Mouse (Mus musculus) embryo, embryonic 9.5 days (tissue): ENCODE results near the gene Tmcc2.

ENCODE experiments used
- DNase-seq: peaks from one replicate; pipeline ENCODE4 v3.0.0-alpha.2; 2017; ENCODE audit errors: extremely low spot score

Gene Tmcc2

DNA sequence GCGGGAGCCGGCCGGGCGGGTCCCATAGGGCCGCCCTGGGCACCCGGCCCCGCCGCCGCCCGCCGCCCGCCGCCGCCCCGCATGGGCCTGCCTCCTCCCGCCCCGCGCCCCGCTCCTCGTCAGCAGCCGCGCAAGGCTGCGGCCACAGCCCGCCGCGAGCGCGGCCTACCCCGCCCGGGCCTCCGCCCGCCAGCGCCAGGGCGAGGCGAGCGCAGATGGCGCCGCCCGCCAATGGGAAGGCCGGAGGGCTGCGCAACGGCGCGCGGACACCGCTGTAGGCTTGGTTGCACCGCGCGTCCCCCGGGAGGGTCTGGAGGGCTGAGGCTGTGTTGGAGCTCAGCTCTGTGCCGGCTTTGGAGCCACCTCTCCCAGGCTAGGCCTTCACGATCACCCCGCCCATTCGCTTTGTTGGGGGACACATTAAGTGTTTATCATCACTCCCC lies 520 bp upstream of the Tmcc2 start:
- peak; percentile 83 for DNase-seq

DNA sequence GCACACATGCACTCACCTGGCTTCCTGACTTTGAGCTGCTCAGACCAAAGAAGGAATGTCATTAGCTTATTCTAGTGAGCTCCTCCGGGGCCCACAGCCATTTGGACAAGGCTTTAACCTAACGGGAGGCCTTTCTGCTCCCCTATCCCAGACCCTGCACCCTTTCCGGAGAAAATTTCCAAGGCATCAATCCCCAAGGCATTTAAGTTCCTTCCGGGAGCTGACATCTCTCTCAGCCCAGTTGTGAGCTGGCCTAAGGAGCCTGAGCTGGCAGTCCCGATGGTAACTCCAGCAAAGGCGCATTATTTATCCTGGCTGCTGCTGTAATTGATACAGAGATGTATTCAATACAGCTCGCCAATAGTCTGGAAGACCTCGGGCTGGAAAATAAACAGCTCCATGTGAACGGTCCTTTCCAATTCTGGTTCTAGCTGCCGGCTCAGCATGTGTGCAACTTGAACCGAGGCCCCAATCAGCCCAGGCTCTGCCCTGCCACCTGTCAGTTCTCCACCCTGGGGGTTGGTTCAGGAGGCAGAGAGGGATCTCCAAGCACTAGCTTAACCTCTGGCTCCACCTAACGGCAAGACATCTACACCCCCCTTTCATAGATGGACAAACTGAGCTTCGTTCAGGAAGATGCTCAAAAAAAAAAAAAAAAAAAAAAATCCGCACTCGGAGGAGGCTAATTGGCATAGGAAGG lies 1.0 kb downstream of the Tmcc2 start:
- peak; percentile 61 for DNase-seq

DNA sequence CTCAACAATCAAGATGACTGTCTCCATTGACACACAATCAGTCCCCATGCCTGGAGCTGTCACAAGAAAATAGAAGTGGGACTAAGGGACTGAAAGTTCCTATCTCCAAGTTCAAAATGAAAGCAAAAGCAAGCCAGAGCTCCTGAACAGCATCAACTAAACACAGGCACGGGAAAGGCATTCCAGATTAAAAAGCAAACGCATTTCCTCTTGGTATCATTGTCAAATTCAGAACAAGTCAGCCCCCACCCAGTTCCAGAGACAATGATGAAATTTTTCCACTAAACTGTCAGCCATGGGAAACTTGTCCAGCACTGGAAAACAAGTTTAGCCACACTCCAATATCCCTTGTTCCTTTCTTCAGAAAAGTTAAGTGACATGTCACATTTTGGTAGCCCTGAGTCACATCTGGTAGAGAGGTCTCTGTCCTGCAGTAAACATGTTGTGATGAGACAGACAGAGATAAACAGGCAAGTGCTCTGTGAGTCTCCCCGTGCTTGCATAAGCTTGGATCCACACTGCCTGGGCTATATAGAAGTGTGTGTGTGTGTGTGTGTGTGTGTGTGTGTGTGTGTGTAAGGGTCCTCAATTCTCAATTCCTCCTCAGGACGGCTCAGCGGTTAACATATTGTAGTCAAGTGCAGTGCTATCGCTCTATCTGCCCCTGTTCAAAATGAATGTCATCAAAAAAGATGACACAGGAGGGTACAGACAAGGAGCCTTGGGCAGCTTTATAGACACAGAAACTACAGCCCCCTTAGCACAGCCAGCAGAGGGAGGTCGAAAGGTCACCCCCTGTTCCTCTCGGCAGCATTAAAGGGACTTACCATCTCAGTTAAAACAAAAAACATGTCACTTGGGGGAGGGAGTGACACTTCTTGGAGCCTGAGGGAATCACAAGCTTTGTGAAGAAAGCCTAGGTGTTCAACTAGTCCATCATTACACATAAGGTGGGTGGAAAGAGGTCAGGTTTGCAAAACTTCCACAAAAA lies 2.0 kb downstream of the Tmcc2 start:
- DNase-seq, result no peak

- DNase-seq, result no peak
Observed at GRCm38 (mm10) chr1:132387943-132388342, 3.1 kb downstream of the Tmcc2 start.

DNA sequence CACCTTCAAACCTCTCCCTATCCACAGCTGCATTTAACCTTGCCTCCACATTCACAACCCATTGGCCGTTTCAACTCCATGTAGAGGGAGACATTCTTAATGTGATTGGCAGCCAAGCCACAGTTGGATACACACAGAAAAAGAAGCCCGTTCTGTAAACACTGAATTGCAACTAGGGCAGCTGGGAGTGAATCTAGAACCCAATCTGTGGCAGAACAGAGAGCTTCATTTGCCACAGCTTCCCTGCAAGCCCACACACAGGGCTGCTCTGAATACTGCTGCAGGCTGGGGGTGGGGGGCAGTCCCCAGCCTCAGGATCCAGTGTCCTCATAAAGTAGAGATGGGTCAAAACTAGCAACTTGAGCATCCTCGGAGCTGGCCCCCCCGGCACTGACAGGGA lies 4.8 kb downstream of the Tmcc2 start:
- DNase-seq, result no peak

DNA sequence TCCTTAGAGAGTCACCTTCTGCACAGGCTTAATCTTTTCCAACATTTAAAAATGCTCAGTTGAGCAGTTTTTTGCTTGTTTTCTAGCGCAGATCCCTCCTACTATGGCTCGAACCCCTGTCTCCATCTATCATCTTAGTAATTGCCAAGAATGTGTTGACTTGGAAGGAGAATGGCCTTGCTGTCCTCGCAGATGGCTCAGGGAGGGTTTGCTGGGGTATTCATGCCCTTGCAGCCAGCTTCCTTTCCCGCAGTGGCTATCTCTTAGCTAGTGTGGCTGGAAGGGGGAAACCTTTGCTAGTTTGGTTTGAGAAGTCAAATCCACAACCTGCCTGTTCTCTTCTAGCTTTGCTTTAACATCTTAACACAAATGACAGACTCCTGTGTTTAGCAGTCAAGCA lies 5.4 kb downstream of the Tmcc2 start:
- no peak for DNase-seq

DNA sequence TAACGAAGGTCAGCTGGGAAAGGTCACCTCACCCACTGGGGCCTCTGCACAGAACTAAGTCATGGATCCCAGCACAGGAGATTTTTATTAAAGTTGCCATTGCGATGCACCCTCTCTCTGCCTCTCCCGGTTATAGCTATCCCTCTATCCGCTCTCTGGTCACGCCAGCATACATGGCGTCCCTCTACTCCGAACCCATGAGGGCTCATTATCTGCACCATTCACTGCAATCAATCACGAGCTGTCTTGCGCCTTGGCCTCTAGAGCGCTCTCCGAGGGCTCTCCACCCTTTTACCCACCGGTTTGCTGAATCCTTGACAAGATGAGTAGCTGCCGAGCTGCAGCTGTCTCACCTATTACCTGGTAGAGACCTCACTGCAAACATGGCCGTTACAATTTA lies 5.8 kb downstream of the Tmcc2 start:
- no peak for DNase-seq

- no peak for DNase-seq
Observed at GRCm38 (mm10) chr1:132384001-132384554, 7.0 kb downstream of the Tmcc2 start.

DNA sequence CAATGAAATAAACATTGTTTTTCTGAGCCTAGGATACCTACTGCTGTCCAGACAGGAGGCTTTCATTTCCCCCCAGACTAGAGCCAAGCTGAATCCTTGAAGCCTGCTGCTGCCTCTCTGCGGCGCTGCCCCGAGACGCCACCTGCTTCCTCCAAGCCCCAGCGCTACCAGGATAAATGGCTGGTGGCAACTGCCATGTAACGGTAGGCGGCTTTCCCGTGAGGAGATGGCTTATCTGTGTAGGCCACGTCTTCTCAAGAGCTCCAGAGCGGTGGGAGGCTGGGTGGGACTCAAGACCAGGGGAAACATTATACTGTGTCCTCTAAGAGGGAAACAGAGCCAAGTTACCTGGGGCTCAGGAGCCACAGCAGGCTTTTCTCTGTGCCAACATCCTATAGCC lies 9.2 kb downstream of the Tmcc2 start:
- no peak for DNase-seq

DNA sequence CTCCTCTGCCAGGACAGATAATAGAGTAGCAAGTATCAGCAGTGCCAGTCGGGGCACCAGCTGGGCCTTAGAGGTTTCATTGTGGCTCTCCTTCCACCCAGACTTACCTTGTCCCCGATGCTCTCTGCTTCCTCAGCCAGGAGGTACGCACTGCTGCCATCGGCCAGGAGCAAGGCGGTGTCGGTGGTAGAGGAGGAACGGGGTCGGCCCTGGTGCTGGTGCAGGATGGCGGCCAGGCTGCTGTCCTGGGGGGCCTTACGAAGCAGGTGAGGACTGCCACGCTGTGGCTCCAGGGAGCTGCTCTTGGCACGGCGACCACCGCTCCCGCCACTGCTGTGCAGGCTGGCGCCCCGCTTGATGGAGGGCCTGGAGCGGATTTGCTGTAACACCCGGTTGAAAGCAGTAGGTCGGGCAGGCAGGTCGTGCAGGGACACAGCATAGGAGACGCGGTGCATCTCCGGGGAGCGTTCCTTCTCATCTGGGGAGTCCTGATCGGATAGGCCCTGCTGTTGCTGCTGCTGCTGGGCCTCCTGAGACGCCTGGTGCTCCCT lies 10.5 kb downstream of the Tmcc2 start:
- no peak for DNase-seq

GRCm38 (mm10) chr1:132377811-132378210 lies 13.3 kb downstream of the Tmcc2 start:
- no peak for DNase-seq

- no peak for DNase-seq
Observed at GRCm38 (mm10) chr1:132377055-132377365, 14.1 kb downstream of the Tmcc2 start.

DNA sequence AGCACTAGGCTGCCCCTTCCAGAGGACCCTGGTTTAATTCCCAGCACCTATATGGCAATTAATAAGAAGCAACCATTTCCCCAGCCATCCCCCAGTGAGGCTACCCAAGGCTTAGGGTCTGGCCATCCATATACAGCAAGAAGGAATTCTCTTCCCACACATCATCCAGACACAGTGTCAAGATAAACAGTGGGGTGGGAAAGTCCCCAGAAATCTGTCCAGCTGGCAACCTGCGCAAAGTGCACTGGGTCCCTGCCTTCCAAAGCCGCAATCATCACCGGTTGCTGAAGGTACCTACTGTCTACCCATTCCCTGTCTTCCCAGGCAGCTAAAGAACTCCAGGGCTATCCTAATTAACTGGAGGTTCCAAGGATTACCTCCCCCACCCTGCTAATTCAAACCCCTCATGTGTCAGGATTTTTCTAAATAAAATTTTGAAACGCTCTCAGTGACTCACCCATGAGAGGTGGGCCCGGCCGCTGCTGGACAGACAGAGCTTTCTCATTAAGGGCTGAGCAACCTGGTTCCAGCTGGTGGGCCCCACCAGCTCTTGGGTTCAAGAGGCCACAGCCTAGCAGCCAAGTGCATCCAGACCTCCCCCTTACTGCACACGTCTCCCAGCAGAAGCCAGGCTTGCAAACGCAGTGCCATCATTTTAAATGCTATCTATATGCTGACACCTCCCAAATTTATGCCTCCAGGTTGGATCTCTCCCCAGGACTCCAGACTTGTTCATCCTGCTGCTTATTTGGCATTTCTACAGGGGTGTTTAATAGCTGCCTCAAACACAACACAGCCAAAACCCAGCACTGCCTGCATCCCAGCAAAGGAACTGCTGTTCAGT lies 14.6 kb downstream of the Tmcc2 start:
- DNase-seq, result no peak

- no peak for DNase-seq
Observed at GRCm38 (mm10) chr1:132375256-132375655, 15.8 kb downstream of the Tmcc2 start.

- no peak for DNase-seq
Observed at GRCm38 (mm10) chr1:132374873-132375244, 16.2 kb downstream of the Tmcc2 start.

GRCm38 (mm10) chr1:132374140-132374872 lies 16.8 kb downstream of the Tmcc2 start:
- DNase-seq, result no peak

DNA sequence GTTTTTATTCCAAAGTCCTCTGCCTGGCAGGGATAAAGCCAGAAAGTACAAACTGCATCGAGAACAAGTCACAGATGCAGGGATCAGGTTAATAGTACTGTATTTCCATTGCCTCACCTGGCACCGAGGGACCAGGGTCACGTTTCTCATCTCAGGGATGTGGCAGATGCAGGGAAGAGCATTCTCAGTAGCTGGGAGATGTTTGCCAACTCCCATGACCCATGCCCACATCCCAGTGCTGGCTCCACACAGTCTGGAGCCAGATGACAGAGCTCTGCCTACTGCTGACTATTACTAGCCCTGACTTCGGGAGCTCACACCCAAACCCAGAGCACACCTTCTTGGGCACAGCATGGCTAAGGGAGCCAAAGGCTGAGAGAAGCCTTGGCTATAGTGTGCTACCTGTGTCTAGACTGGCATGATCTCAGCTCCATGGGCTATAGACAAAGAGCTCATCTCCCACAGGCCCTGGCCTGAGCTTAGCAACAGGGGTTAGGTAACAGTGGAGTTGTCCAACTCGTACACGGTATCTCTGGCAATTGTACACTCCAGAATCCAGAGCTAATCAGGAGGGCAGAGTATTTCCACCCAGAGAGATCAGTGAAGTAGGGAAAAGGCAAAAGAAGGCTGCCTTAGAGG lies 18.1 kb downstream of the Tmcc2 start:
- no peak for DNase-seq

GRCm38 (mm10) chr1:132372354-132372753 lies 18.7 kb downstream of the Tmcc2 start:
- DNase-seq, result no peak

DNA sequence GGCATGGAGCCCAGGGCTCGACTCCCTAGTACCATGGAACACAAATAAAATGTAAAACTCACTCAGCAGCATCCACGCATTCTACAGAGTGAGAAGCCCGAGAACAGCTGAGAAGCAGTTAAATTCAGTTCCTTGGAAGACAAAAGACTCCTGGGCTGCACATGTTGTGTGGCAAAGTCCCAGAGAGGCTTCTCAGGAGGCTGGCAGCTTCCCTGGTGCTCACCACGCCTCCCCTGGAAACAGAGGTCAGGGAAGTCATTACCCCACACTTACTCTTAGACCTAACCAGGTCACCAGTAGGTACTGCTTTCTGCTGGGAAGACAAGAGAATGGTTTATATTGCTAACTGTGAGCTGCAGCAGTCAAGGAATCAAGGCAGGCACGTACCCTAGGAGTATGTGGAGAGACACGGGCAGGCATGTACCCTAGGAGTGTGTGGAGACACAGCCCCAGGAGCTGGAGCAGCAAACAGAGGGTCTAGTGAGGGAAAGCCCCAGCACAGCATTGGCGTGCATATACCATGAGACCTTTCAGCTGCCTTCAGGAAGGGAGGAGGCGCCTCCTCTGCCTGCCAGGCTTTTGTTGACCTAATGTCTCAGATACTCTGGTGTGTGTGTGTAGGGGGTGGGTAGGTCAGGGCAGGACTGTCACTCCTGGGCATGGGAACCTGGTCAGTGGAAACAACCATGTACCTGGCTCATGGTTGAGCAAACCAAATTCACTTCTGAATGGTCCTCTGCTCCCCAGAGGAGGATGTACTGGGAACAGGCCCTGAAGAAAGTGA lies 19.6 kb downstream of the Tmcc2 start:
- no peak for DNase-seq
